Mouse (Mus musculus): ENCODE measurements at regions not wholly inside any gene's neighbourhood (a gene's known extent, or its start where the extent isn't known, plus 50 kb on each side); places are given as distances from the start of the nearest gene placed in this dataset.

- no peak for ATAC-seq (ENCODE audit: insufficient read depth)
- no peaks in the 10 kb centered on the region for H3K9me3 ChIP-seq (ENCODE audit: low read depth, low read length)
- H3K36me3 ChIP-seq (ENCODE audit: insufficient read depth): no peaks in the 10 kb centered on the region
- WGBS: 77% methylated on average over 12 of the region's 12 CpGs
- no peaks in the 10 kb centered on the region for H3K4me1 ChIP-seq (ENCODE audit: insufficient read depth)
- no peak for DNase-seq
- H3K9ac ChIP-seq: no peak overlapping the region
- no peak overlapping the region for H3K27ac ChIP-seq (ENCODE audit: low read depth)
- no peak for TF ChIP-seq CTCF (IDR thresholded peaks at IDR 0.05; ENCODE audit: low read depth)
- H3K4me3 ChIP-seq (ENCODE audit: low read depth, low read length): no peak overlapping the region
- H3K4me2 ChIP-seq: no peak overlapping the region
- H3K27me3 ChIP-seq (ENCODE audit: insufficient read depth, low read length): no peaks in the 10 kb centered on the region
Measured at GRCm38 (mm10) chr4:94361528-94362217, 194.7 kb upstream of the Gm10306 start.

- Histone ChIP-seq H3K4me3 (ENCODE audit: low read depth, low read length) (no peak overlapping the region), H3K9me3 (ENCODE audit: low read depth, low read length) (no peaks in the 10 kb centered on the region), H3K36me3 (ENCODE audit: insufficient read depth) (no peaks in the 10 kb centered on the region), H3K27me3 (ENCODE audit: insufficient read depth, low read length) (no peaks in the 10 kb centered on the region), H3K9ac (no peak overlapping the region), H3K27ac (ENCODE audit: low read depth) (no peak overlapping the region), H3K4me1 (ENCODE audit: insufficient read depth) (no peaks in the 10 kb centered on the region), H3K4me2 (no peak overlapping the region)
- DNase-seq (no peak), ATAC-seq (ENCODE audit: insufficient read depth) (no peak)
- TF ChIP-seq CTCF (IDR thresholded peaks at IDR 0.05; ENCODE audit: low read depth): no peak
- 80% methylated on average over 4 of the region's 4 CpGs for WGBS
Measured at GRCm38 (mm10) chr4:94365375-94365774, 191.0 kb upstream of the Gm10306 start.

- Histone ChIP-seq H3K4me2 (no peak overlapping the region), H3K9ac (no peak overlapping the region), H3K4me3 (ENCODE audit: low read depth, low read length) (no peak overlapping the region), H3K4me1 (ENCODE audit: insufficient read depth) (no peaks in the 10 kb centered on the region), H3K36me3 (ENCODE audit: insufficient read depth) (no peaks in the 10 kb centered on the region), H3K9me3 (ENCODE audit: low read depth, low read length) (no peaks in the 10 kb centered on the region), H3K27me3 (ENCODE audit: insufficient read depth, low read length) (no peaks in the 10 kb centered on the region), H3K27ac (ENCODE audit: low read depth) (no peak overlapping the region)
- DNase-seq: no peak
- no peak for ATAC-seq (ENCODE audit: insufficient read depth)
- WGBS: 83% methylated on average over 3 of the region's 3 CpGs
- no peak for TF ChIP-seq CTCF (IDR thresholded peaks at IDR 0.05; ENCODE audit: low read depth)
Measured at GRCm38 (mm10) chr4:94367174-94367573, 189.2 kb upstream of the Gm10306 start.

GRCm38 (mm10) chr4:94370981-94371380 is 185.4 kb upstream of the Gm10306 start:
- H3K4me2 ChIP-seq: no peak overlapping the region
- 47% methylated on average over 6 of the region's 6 CpGs for WGBS
- no peaks in the 10 kb centered on the region for H3K4me1 ChIP-seq (ENCODE audit: insufficient read depth)
- ATAC-seq (ENCODE audit: insufficient read depth) (no peak), DNase-seq (no peak)
- no peaks in the 10 kb centered on the region for H3K27me3 ChIP-seq (ENCODE audit: insufficient read depth, low read length)
- no peak overlapping the region for H3K4me3 ChIP-seq (ENCODE audit: low read depth, low read length)
- H3K9ac ChIP-seq: no peak overlapping the region
- H3K9me3 ChIP-seq (ENCODE audit: low read depth, low read length): no peaks in the 10 kb centered on the region
- H3K27ac ChIP-seq (ENCODE audit: low read depth): no peak overlapping the region
- no peak for TF ChIP-seq CTCF (IDR thresholded peaks at IDR 0.05; ENCODE audit: low read depth)
- H3K36me3 ChIP-seq (ENCODE audit: insufficient read depth): no peaks in the 10 kb centered on the region

GRCm38 (mm10) chr4:94376256-94376655 is 180.1 kb upstream of the Gm10306 start:
- Histone ChIP-seq H3K9ac (no peak overlapping the region), H3K27ac (ENCODE audit: low read depth) (no peak overlapping the region), H3K4me1 (ENCODE audit: insufficient read depth) (no peaks in the 10 kb centered on the region), H3K9me3 (ENCODE audit: low read depth, low read length) (no peaks in the 10 kb centered on the region), H3K27me3 (ENCODE audit: insufficient read depth, low read length) (no peaks in the 10 kb centered on the region), H3K36me3 (ENCODE audit: insufficient read depth) (no peaks in the 10 kb centered on the region), H3K4me3 (ENCODE audit: low read depth, low read length) (no peak overlapping the region), H3K4me2 (no peak overlapping the region)
- 84% methylated on average over 1 of the region's 1 CpGs for WGBS
- no peak for TF ChIP-seq CTCF (IDR thresholded peaks at IDR 0.05; ENCODE audit: low read depth)
- ATAC-seq (ENCODE audit: insufficient read depth) (no peak), DNase-seq (no peak)

GRCm38 (mm10) chr4:94385703-94386102 is 170.6 kb upstream of the Gm10306 start:
- no peak for DNase-seq
- Histone ChIP-seq H3K27ac (ENCODE audit: low read depth) (no peak overlapping the region), H3K4me3 (ENCODE audit: low read depth, low read length) (no peak overlapping the region), H3K36me3 (ENCODE audit: insufficient read depth) (no peaks in the 10 kb centered on the region), H3K4me1 (ENCODE audit: insufficient read depth) (no peaks in the 10 kb centered on the region), H3K27me3 (ENCODE audit: insufficient read depth, low read length) (no peaks in the 10 kb centered on the region), H3K9ac (no peak overlapping the region), H3K4me2 (no peak overlapping the region), H3K9me3 (ENCODE audit: low read depth, low read length) (no peaks in the 10 kb centered on the region)
- no peak for ATAC-seq (ENCODE audit: insufficient read depth)
- TF ChIP-seq CTCF (IDR thresholded peaks at IDR 0.05; ENCODE audit: low read depth): no peak
- 33% methylated on average over 7 of the region's 7 CpGs for WGBS

GRCm38 (mm10) chr4:94388317-94388716 is 168.0 kb upstream of the Gm10306 start:
- H3K36me3 ChIP-seq (ENCODE audit: insufficient read depth): no peaks in the 10 kb centered on the region
- ATAC-seq (ENCODE audit: insufficient read depth): no peak
- TF ChIP-seq CTCF (IDR thresholded peaks at IDR 0.05; ENCODE audit: low read depth): no peak
- 36% methylated on average over 2 of the region's 2 CpGs for WGBS
- no peak overlapping the region for H3K9ac ChIP-seq
- no peak overlapping the region for H3K4me3 ChIP-seq (ENCODE audit: low read depth, low read length)
- H3K9me3 ChIP-seq (ENCODE audit: low read depth, low read length): no peaks in the 10 kb centered on the region
- no peaks in the 10 kb centered on the region for H3K27me3 ChIP-seq (ENCODE audit: insufficient read depth, low read length)
- no peaks in the 10 kb centered on the region for H3K4me1 ChIP-seq (ENCODE audit: insufficient read depth)
- H3K27ac ChIP-seq (ENCODE audit: low read depth): no peak overlapping the region
- H3K4me2 ChIP-seq: no peak overlapping the region
- DNase-seq: no peak
